Mouse (Mus musculus): ENCODE measurements around the gene Dok7. TPM values are rescaled to one million over a fixed set of nuclear protein-coding genes. Genes with fewer than 3 reads are reported as not detected.

The Dok7 gene
- polyA plus RNA-seq, 1 experiment from 2014 or later = 1.6 TPM

GRCm38 (mm10) chr5:35033619-35034018 lies 22.9 kb upstream of the Dok7 start:
- 79% methylated on average over 1 of the region's 1 CpGs for WGBS

GRCm38 (mm10) chr5:35035141-35035540 lies 21.4 kb upstream of the Dok7 start:
- no peak overlapping the region for H3K4me3 ChIP-seq
- no peaks in the 10 kb centered on the region for H3K27me3 ChIP-seq (replicated peaks)
- H3K9ac ChIP-seq = no peak overlapping the region
- no peak overlapping the region for H3K4me2 ChIP-seq (replicated peaks)
- no peak for ATAC-seq (ENCODE audit: low FRiP score, low read depth)
- peaks cover 52% of the 10 kb centered on the region for H3K36me3 ChIP-seq
- no peaks in the 10 kb centered on the region for H3K9me3 ChIP-seq
- WGBS = 90% methylated on average over 5 of the region's 5 CpGs
- no peaks in the 10 kb centered on the region for H3K4me1 ChIP-seq
- no peak overlapping the region for H3K27ac ChIP-seq

More at GRCm38 (mm10) chr5:35033619-35034018, 22.9 kb upstream of the Dok7 start:
- Histone ChIP-seq H3K9ac (no peak overlapping the region), H3K9me3 (no peaks in the 10 kb centered on the region), H3K27ac (no peak overlapping the region), H3K4me1 (no peaks in the 10 kb centered on the region), H3K36me3 (peaks cover 67% of the 10 kb centered on the region), H3K4me2 (replicated peaks) (no peak overlapping the region), H3K4me3 (no peak overlapping the region), H3K27me3 (replicated peaks) (no peaks in the 10 kb centered on the region)
- no peak for ATAC-seq (ENCODE audit: low FRiP score, low read depth)

GRCm38 (mm10) chr5:35035795-35036194 lies 20.8 kb upstream of the Dok7 start:
- no peak overlapping the region for H3K9ac ChIP-seq
- no peak overlapping the region for H3K4me2 ChIP-seq (replicated peaks)
- no peak overlapping the region for H3K4me3 ChIP-seq
- H3K9me3 ChIP-seq = no peaks in the 10 kb centered on the region
- no peak for ATAC-seq (ENCODE audit: low FRiP score, low read depth)
- H3K27ac ChIP-seq = no peak overlapping the region
- 84% methylated on average over 4 of the region's 4 CpGs for WGBS
- H3K36me3 ChIP-seq = peaks cover 46% of the 10 kb centered on the region
- H3K4me1 ChIP-seq = no peaks in the 10 kb centered on the region
- H3K27me3 ChIP-seq (replicated peaks) = no peaks in the 10 kb centered on the region

- Histone ChIP-seq H3K4me3 (no peak overlapping the region), H3K27ac (no peak overlapping the region), H3K9ac (no peak overlapping the region), H3K36me3 (peaks cover 30% of the 10 kb centered on the region), H3K4me2 (replicated peaks) (no peak overlapping the region), H3K4me1 (no peaks in the 10 kb centered on the region), H3K27me3 (replicated peaks) (no peaks in the 10 kb centered on the region), H3K9me3 (no peaks in the 10 kb centered on the region)
- no peak for ATAC-seq (ENCODE audit: low FRiP score, low read depth)
Measured at GRCm38 (mm10) chr5:35037438-35037837, 19.1 kb upstream of the Dok7 start.

- H3K27me3 ChIP-seq (replicated peaks) = no peaks in the 10 kb centered on the region
- H3K36me3 ChIP-seq = no peaks in the 10 kb centered on the region
- no peak for ATAC-seq (ENCODE audit: low FRiP score, low read depth)
- H3K4me3 ChIP-seq = no peak within 1 kb of the TSS
- no peaks in the 10 kb centered on the region for H3K4me1 ChIP-seq
- no peak within 1 kb of the TSS for H3K9ac ChIP-seq
- 75% methylated on average over 6 of the region's 6 CpGs for WGBS
- H3K9me3 ChIP-seq = no peaks in the 10 kb centered on the region
- H3K4me2 ChIP-seq (replicated peaks) = no peak within 1 kb of the TSS
- H3K27ac ChIP-seq = no peak within 1 kb of the TSS
Measured at GRCm38 (mm10) chr5:35041268-35041829, 15.2 kb upstream of the Dok7 start, which contains the start of gene Hgfac. Gene Hgfac, plus strand, starts transcription at chr5:35041509.

GRCm38 (mm10) chr5:35042431-35043109 lies 14.0 kb upstream of the Dok7 start:
- Histone ChIP-seq H3K27ac (no peak overlapping the region), H3K27me3 (replicated peaks) (no peaks in the 10 kb centered on the region), H3K9ac (no peak overlapping the region), H3K4me1 (no peaks in the 10 kb centered on the region), H3K4me3 (no peak overlapping the region), H3K36me3 (no peaks in the 10 kb centered on the region), H3K9me3 (no peaks in the 10 kb centered on the region), H3K4me2 (replicated peaks) (no peak overlapping the region)
- ATAC-seq (ENCODE audit: low FRiP score, low read depth) = peak; percentile 31; the same call in 1 of the 2 replicates
- WGBS = 77% methylated on average over 10 of the region's 10 CpGs

GRCm38 (mm10) chr5:35043110-35043451 lies 13.5 kb upstream of the Dok7 start:
- ATAC-seq (ENCODE audit: low FRiP score, low read depth) = peak; percentile 67; the same call in 1 of the 2 replicates
- no peak overlapping the region for H3K9ac ChIP-seq
- H3K27ac ChIP-seq = no peak overlapping the region
- H3K9me3 ChIP-seq = no peaks in the 10 kb centered on the region
- no peak overlapping the region for H3K4me2 ChIP-seq (replicated peaks)
- H3K4me1 ChIP-seq = no peaks in the 10 kb centered on the region
- H3K36me3 ChIP-seq = no peaks in the 10 kb centered on the region
- H3K4me3 ChIP-seq = no peak overlapping the region
- no peaks in the 10 kb centered on the region for H3K27me3 ChIP-seq (replicated peaks)
- 43% methylated on average over 1 of the region's 1 CpGs for WGBS

GRCm38 (mm10) chr5:35050541-35050940 lies 6.0 kb upstream of the Dok7 start:
- Histone ChIP-seq H3K4me1 (no peaks in the 10 kb centered on the region), H3K9ac (no peak overlapping the region), H3K4me2 (replicated peaks) (no peak overlapping the region), H3K4me3 (no peak overlapping the region), H3K27me3 (replicated peaks) (peaks cover 6% of the 10 kb centered on the region; the same call in 1 of the 2 replicates), H3K27ac (no peak overlapping the region), H3K36me3 (no peaks in the 10 kb centered on the region), H3K9me3 (no peaks in the 10 kb centered on the region)
- 79% methylated on average over 5 of the region's 5 CpGs for WGBS
- no peak for ATAC-seq (ENCODE audit: low FRiP score, low read depth)

- H3K36me3 ChIP-seq = no peaks in the 10 kb centered on the region
- H3K9me3 ChIP-seq = no peaks in the 10 kb centered on the region
- H3K4me1 ChIP-seq = peaks cover 14% of the 10 kb centered on the region
- H3K4me2 ChIP-seq (replicated peaks) = no peak overlapping the region
- no peak for ATAC-seq (ENCODE audit: low FRiP score, low read depth)
- H3K27ac ChIP-seq = no peak overlapping the region
- H3K4me3 ChIP-seq = no peak overlapping the region
- peaks cover 34% of the 10 kb centered on the region for H3K27me3 ChIP-seq (replicated peaks)
- H3K9ac ChIP-seq = no peak overlapping the region
- WGBS = 86% methylated on average over 3 of the region's 3 CpGs
Measured at GRCm38 (mm10) chr5:35054628-35055027, 1.9 kb upstream of the Dok7 start.

GRCm38 (mm10) chr5:35055076-35055475 lies 1.5 kb upstream of the Dok7 start:
- Histone ChIP-seq H3K4me1 (peaks cover 14% of the 10 kb centered on the region), H3K27me3 (replicated peaks) (peaks cover 36% of the 10 kb centered on the region), H3K4me2 (replicated peaks) (no peak overlapping the region), H3K9ac (no peak overlapping the region), H3K4me3 (no peak overlapping the region), H3K36me3 (no peaks in the 10 kb centered on the region), H3K27ac (no peak overlapping the region), H3K9me3 (no peaks in the 10 kb centered on the region)
- no peak for ATAC-seq (ENCODE audit: low FRiP score, low read depth)
- WGBS = 78% methylated on average over 12 of the region's 12 CpGs

- WGBS = 26% methylated on average over 4 of the region's 4 CpGs
- Histone ChIP-seq H3K36me3 (no peaks in the 10 kb centered on the region), H3K27me3 (replicated peaks) (peaks cover 38% of the 10 kb centered on the region), H3K9ac (no peak overlapping the region), H3K9me3 (no peaks in the 10 kb centered on the region), H3K4me1 (peaks cover 14% of the 10 kb centered on the region), H3K4me2 (replicated peaks) (peak overlapping the region; percentile 97), H3K4me3 (peak overlapping the region; percentile 51), H3K27ac (no peak overlapping the region)
- no peak for ATAC-seq (ENCODE audit: low FRiP score, low read depth)
Measured at GRCm38 (mm10) chr5:35057582-35057981, 1.0 kb downstream of the Dok7 start.

GRCm38 (mm10) chr5:35058216-35058615 lies 1.6 kb downstream of the Dok7 start:
- no peaks in the 10 kb centered on the region for H3K36me3 ChIP-seq
- peaks cover 14% of the 10 kb centered on the region for H3K4me1 ChIP-seq
- 66% methylated on average over 1 of the region's 1 CpGs for WGBS
- H3K27me3 ChIP-seq (replicated peaks) = peaks cover 38% of the 10 kb centered on the region
- H3K4me3 ChIP-seq = no peak overlapping the region
- H3K9ac ChIP-seq = no peak overlapping the region
- no peaks in the 10 kb centered on the region for H3K9me3 ChIP-seq
- H3K27ac ChIP-seq = no peak overlapping the region
- 0 out of 2 replicates have a peak overlapping the region, but pooled peaks have one; percentile 97 for H3K4me2 ChIP-seq (replicated peaks)
- ATAC-seq (ENCODE audit: low FRiP score, low read depth) = no peak

GRCm38 (mm10) chr5:35060098-35060497 lies 3.5 kb downstream of the Dok7 start:
- peaks cover 32% of the 10 kb centered on the region for H3K27me3 ChIP-seq (replicated peaks)
- no peaks in the 10 kb centered on the region for H3K36me3 ChIP-seq
- no peak overlapping the region for H3K4me3 ChIP-seq
- no peak for ATAC-seq (ENCODE audit: low FRiP score, low read depth)
- WGBS = 83% methylated on average over 3 of the region's 3 CpGs
- peaks cover 14% of the 10 kb centered on the region for H3K4me1 ChIP-seq
- no peak overlapping the region for H3K4me2 ChIP-seq (replicated peaks)
- H3K9me3 ChIP-seq = no peaks in the 10 kb centered on the region
- no peak overlapping the region for H3K9ac ChIP-seq
- H3K27ac ChIP-seq = no peak overlapping the region

All from neural tube, embryonic 12.5 days (tissue).